In the genomic region with DNA sequence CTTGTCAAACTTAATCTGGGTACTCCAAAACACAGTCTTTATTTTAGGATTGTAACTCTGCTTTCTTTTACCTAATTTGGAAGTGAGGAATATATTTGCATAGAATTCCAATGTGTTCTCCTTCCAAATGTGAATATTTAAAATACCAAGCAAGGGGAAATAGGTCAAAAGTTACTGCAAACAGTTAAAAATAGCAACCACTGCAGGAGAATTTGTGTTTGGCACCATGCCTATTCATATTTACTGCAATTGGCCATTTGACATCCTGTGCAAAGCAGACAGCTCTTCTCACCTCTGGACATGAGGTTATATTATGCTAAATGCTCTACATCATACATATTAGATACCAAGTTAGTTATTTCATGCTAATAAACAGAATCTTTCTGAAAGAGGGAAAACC, we compare ENCODE assay signal across 23 mouse cellular contexts.
"Had no signal": no experiment of that assay in that cellular context is flagged by ENCODE, and none has a peak within 500 bp of the region (broad histone marks: within the 10 kb centered on the region; RNA-seq: fewer than 3 reads in every experiment).

No protein-coding gene starts in this region.

- ATAC-seq: forebrain, postnatal 0 days; hindbrain, embryonic 16.5 days; inflammation-experienced regulatory T-cells, adult 6 months; intestine, embryonic 15.5 days; intestine, postnatal 0 days had no signal

- DNase-seq: forebrain, postnatal 0 days; gastrocnemius, postnatal 25 days; heart, postnatal 36 days; kidney, adult 2 months; kidney, postnatal 10 days; kidney, postnatal 25 days; kidney, postnatal 4 days; liver; liver, embryonic 13.5 days had no signal

- H3K27ac ChIP-seq: hindbrain, embryonic 10.5 days; hindbrain, embryonic 12.5 days; hindbrain, embryonic 14.5 days; intestine, embryonic 15.5 days; layer of hippocampus, adult 2 months; left cerebral cortex, adult 2 months; limb, embryonic 10.5 days; limb, embryonic 12.5 days; liver, embryonic 13.5 days; liver, embryonic 15.5 days had no signal

- H3K36me3 ChIP-seq: hindbrain, embryonic 10.5 days; hindbrain, embryonic 12.5 days; intestine, embryonic 15.5 days; limb, embryonic 10.5 days; limb, embryonic 12.5 days; liver, embryonic 13.5 days; liver, embryonic 15.5 days had no signal

- H3K4me1 ChIP-seq: hindbrain, embryonic 10.5 days; hindbrain, embryonic 12.5 days; intestine, embryonic 15.5 days; limb, embryonic 10.5 days; limb, embryonic 12.5 days; liver, embryonic 13.5 days; liver, embryonic 15.5 days had no signal

- H3K4me3 ChIP-seq: hindbrain, embryonic 10.5 days; hindbrain, embryonic 12.5 days; intestine, embryonic 15.5 days; layer of hippocampus, adult 2 months; left cerebral cortex, adult 2 months; limb, embryonic 10.5 days; limb, embryonic 12.5 days; liver, embryonic 13.5 days; liver, embryonic 15.5 days had no signal

- H3K9ac ChIP-seq: forebrain, postnatal 0 days; hindbrain, embryonic 12.5 days; hindbrain, embryonic 14.5 days; intestine, embryonic 15.5 days; limb, embryonic 12.5 days; liver, embryonic 13.5 days; liver, embryonic 15.5 days had no signal

- H3K27me3 ChIP-seq: hindbrain, embryonic 12.5 days; intestine, embryonic 15.5 days; limb, embryonic 12.5 days; liver, embryonic 13.5 days; liver, embryonic 15.5 days had no signal

- H3K9me3 ChIP-seq: hindbrain, embryonic 10.5 days; hindbrain, embryonic 12.5 days; intestine, embryonic 15.5 days; limb, embryonic 10.5 days; limb, embryonic 12.5 days; liver, embryonic 13.5 days; liver, embryonic 15.5 days had no signal

- H3K4me2 ChIP-seq: heart, embryonic 11.5 days; hindbrain, embryonic 12.5 days; hindbrain, embryonic 14.5 days; intestine, embryonic 15.5 days; limb, embryonic 12.5 days; liver, embryonic 11.5 days; liver, embryonic 13.5 days; liver, embryonic 15.5 days had no signal
